Mouse (Mus musculus): Measurements from ENCODE around the gene Gnrhr.

DNA sequence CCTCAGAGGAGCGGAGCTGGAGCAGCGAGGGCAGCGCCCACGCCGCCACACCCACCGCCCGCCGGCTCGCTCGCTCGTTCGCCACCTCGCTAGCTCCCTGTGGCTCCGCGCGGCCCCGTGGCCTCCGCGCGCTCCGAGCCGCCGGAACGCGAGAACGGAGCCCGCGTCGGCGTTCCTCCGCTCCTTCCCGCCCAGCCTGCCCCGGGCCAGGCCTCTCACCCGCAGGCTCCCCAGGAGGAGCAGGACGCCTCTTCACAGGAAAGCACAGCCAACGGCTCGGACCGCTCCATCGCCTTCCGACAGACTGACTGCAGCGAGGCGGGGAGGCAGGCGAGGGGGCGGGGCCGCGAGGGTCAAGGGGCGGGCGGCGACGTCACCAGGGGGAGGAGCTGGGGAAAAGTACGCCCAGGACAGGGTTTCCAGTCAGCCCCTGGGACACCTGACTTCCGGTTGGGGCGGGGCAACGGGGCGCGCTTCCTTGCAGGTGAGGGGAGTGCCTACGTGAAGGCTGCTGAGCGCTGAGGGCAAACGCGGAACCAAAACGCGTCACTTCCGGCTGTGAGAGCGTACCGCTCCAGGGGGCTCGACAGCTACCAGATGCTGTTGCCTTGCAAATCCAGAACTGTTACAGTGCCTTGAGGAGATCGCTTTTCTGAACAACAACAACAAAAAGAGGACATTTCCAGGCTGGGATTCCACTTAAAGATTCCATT lies 25.1 kb downstream of the Gnrhr start, which contains the start of gene Uba6:
- TF ChIP-seq EP300 (IDR thresholded peaks at IDR 0.05; ENCODE audit: low read depth) (no peak), CTCF (IDR thresholded peaks at IDR 0.05; ENCODE audit: low read depth) (no peak)

Measured in heart, postnatal 0 days (tissue).